Comparison of ENCODE assay signal across 24 mouse cellular contexts in the genomic region with DNA sequence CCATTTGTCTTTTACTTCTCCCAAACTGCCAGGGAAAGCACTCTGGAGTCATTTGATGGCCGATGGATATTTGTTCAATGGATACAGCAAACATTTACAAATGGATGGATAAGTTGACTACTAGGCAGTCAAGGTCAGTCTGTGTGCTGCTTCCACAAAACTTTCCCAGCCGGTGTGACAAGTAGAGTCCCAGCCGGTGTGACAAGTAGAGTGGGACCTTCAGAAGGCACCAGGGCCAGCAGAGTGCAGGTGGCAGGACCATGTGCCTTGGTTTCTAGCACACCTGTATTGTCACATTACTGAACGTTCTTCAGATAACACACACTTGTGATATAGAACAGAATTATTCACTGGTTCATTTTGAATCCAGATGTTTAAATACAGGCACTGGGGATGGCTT. TPM values are rescaled to one million over a fixed set of nuclear protein-coding genes. Genes with fewer than 3 reads are reported as not detected.
DNase-seq lines count a peak whose midpoint lies in the region; ATAC-seq and TF ChIP-seq lines count a peak whose summit lies in the region.
"Had no signal": no experiment of that assay in that cellular context is flagged by ENCODE, and none has a peak within 500 bp of the region (broad histone marks: within the 10 kb centered on the region; RNA-seq: fewer than 3 reads in every experiment).

No protein-coding gene starts in this region.

- H3K4me3 ChIP-seq in intestine, embryonic 15.5 days (replicated peaks), result no peak overlapping the region
- H3K4me3 ChIP-seq in intestine, embryonic 16.5 days (ENCODE audit: low read length), result no peak overlapping the region
- H3K4me3 ChIP-seq in lung, embryonic 16.5 days (ENCODE audit: low read length), result no peak overlapping the region
- H3K4me3 ChIP-seq in lung, postnatal 0 days (ENCODE audit: low read depth, low read length), result no peak overlapping the region
- H3K4me3 ChIP-seq in liver, embryonic 12.5 days, result no peak overlapping the region
- H3K4me3 ChIP-seq: embryonic facial prominence, embryonic 15.5 days; erythroblast, embryonic 14.5 days; forebrain, embryonic 10.5 days; heart, embryonic 10.5 days had no signal

- ATAC-seq in intestine, embryonic 15.5 days, result 0 out of 2 replicates have a peak, but pooled peaks have one; percentile 45
- ATAC-seq in intestine, embryonic 16.5 days, result no peak
- peak; percentile 54; the same call in 1 of the 2 replicates for ATAC-seq in lung, embryonic 16.5 days (ENCODE audit: low read depth)
- ATAC-seq in lung, postnatal 0 days, result no peak
- no peak for ATAC-seq in liver, embryonic 12.5 days
- ATAC-seq: forebrain, embryonic 16.5 days had no signal

- DNase-seq in lung, postnatal 0 days (ENCODE audit: low spot score), result no peak
- no peak for DNase-seq in thymus, postnatal 0 days (ENCODE audit: low spot score)
- no peak for DNase-seq in retina, embryonic 14.5 days (ENCODE audit: low spot score)
- DNase-seq: cerebellum, adult 11 months; cerebellum, adult 8-10 months; cerebellum, postnatal 14 days; gastrocnemius, postnatal 10 days; heart, adult 18-20 months; heart, postnatal 10 days; heart, postnatal 4 days had no signal

- no peak overlapping the region for H3K4me2 ChIP-seq in intestine, embryonic 15.5 days (replicated peaks)
- H3K4me2 ChIP-seq in intestine, embryonic 16.5 days (ENCODE audit: low read depth, low read length), result no peak overlapping the region
- no peak overlapping the region for H3K4me2 ChIP-seq in lung, embryonic 16.5 days (ENCODE audit: low read depth, low read length)
- H3K4me2 ChIP-seq in lung, postnatal 0 days (replicated peaks; ENCODE audit: low read depth, low read length), result no peak overlapping the region
- H3K4me2 ChIP-seq in liver, embryonic 12.5 days, result no peak overlapping the region
- H3K4me2 ChIP-seq: embryonic facial prominence, embryonic 15.5 days had no signal

- no peaks in the 10 kb centered on the region for H3K4me1 ChIP-seq in intestine, embryonic 15.5 days (replicated peaks)
- no peaks in the 10 kb centered on the region for H3K4me1 ChIP-seq in intestine, embryonic 16.5 days (ENCODE audit: control insufficient read depth, insufficient read depth, low read length)
- H3K4me1 ChIP-seq in lung, embryonic 16.5 days (replicated peaks; ENCODE audit: control insufficient read depth, insufficient read depth, low read length), result peaks cover 2% of the 10 kb centered on the region; the same call in 1 of the 2 replicates
- H3K4me1 ChIP-seq in lung, postnatal 0 days (ENCODE audit: insufficient read depth, low read depth, low read length), result no peaks in the 10 kb centered on the region
- H3K4me1 ChIP-seq in liver, embryonic 12.5 days, result no peaks in the 10 kb centered on the region
- H3K4me1 ChIP-seq: embryonic facial prominence, embryonic 15.5 days had no signal

- no peak for TF ChIP-seq CTCF in lung, postnatal 0 days (IDR thresholded peaks at IDR 0.05)

- no peak for TF ChIP-seq EP300 in lung, postnatal 0 days (IDR thresholded peaks at IDR 0.05)

- no peaks in the 10 kb centered on the region for H3K9me3 ChIP-seq in intestine, embryonic 15.5 days
- H3K9me3 ChIP-seq in intestine, embryonic 16.5 days (ENCODE audit: control insufficient read depth, low read length), result no peaks in the 10 kb centered on the region
- H3K9me3 ChIP-seq in lung, embryonic 16.5 days (ENCODE audit: control insufficient read depth, low read length), result no peaks in the 10 kb centered on the region
- H3K9me3 ChIP-seq in lung, postnatal 0 days (ENCODE audit: low read length), result no peaks in the 10 kb centered on the region
- no peaks in the 10 kb centered on the region for H3K9me3 ChIP-seq in liver, embryonic 12.5 days (replicated peaks)
- H3K9me3 ChIP-seq: embryonic facial prominence, embryonic 15.5 days; forebrain, embryonic 10.5 days; heart, embryonic 10.5 days had no signal

- no peak overlapping the region for H3K27ac ChIP-seq in intestine, embryonic 15.5 days
- no peak overlapping the region for H3K27ac ChIP-seq in intestine, embryonic 16.5 days (ENCODE audit: low read length)
- peak overlapping the region; percentile 27; the same call in 1 of the 2 replicates for H3K27ac ChIP-seq in lung, embryonic 16.5 days (ENCODE audit: low read length)
- H3K27ac ChIP-seq in lung, postnatal 0 days (ENCODE audit: low read length), result no peak overlapping the region
- 0 out of 2 replicates have a peak overlapping the region, but pooled peaks have one; percentile 18 for H3K27ac ChIP-seq in liver, embryonic 12.5 days
- H3K27ac ChIP-seq: embryonic facial prominence, embryonic 15.5 days; forebrain, embryonic 10.5 days; heart, embryonic 10.5 days had no signal

- no peak overlapping the region for H3K9ac ChIP-seq in intestine, embryonic 15.5 days
- H3K9ac ChIP-seq in intestine, embryonic 16.5 days (ENCODE audit: low read depth, low read length), result no peak overlapping the region
- H3K9ac ChIP-seq in lung, embryonic 16.5 days (ENCODE audit: low read length), result no peak overlapping the region
- H3K9ac ChIP-seq in lung, postnatal 0 days (replicated peaks; ENCODE audit: low read depth), result no peak overlapping the region
- no peak overlapping the region for H3K9ac ChIP-seq in liver, embryonic 12.5 days
- H3K9ac ChIP-seq: embryonic facial prominence, embryonic 15.5 days had no signal

- WGBS in intestine, embryonic 15.5 days, result 58% methylated on average over 4 of the region's 4 CpGs
- WGBS in intestine, embryonic 16.5 days, result 58% methylated on average over 4 of the region's 4 CpGs
- 53% methylated on average over 4 of the region's 4 CpGs for WGBS in lung, embryonic 16.5 days
- WGBS in lung, postnatal 0 days, result 53% methylated on average over 4 of the region's 4 CpGs
- WGBS in liver, embryonic 12.5 days (ENCODE audit: insufficient replicate concordance), result 67% methylated on average over 4 of the region's 4 CpGs

- no peaks in the 10 kb centered on the region for H3K27me3 ChIP-seq in intestine, embryonic 15.5 days (replicated peaks)
- no peaks in the 10 kb centered on the region for H3K27me3 ChIP-seq in intestine, embryonic 16.5 days (replicated peaks; ENCODE audit: control insufficient read depth, insufficient read depth, low read length)
- H3K27me3 ChIP-seq in lung, embryonic 16.5 days (ENCODE audit: control insufficient read depth, insufficient read depth, low read depth, low read length), result no peaks in the 10 kb centered on the region
- H3K27me3 ChIP-seq in lung, postnatal 0 days (replicated peaks; ENCODE audit: insufficient read depth, low read length), result no peaks in the 10 kb centered on the region
- H3K27me3 ChIP-seq in liver, embryonic 12.5 days (replicated peaks), result no peaks in the 10 kb centered on the region
- H3K27me3 ChIP-seq: embryonic facial prominence, embryonic 15.5 days had no signal

- H3K36me3 ChIP-seq in intestine, embryonic 15.5 days, result no peaks in the 10 kb centered on the region
- H3K36me3 ChIP-seq in intestine, embryonic 16.5 days (ENCODE audit: control insufficient read depth, insufficient read depth, low read length), result no peaks in the 10 kb centered on the region
- H3K36me3 ChIP-seq in lung, embryonic 16.5 days (ENCODE audit: control insufficient read depth, insufficient read depth, low read length), result no peaks in the 10 kb centered on the region
- H3K36me3 ChIP-seq in lung, postnatal 0 days (ENCODE audit: insufficient read depth, low read length), result no peaks in the 10 kb centered on the region
- H3K36me3 ChIP-seq in liver, embryonic 12.5 days, result no peaks in the 10 kb centered on the region
- H3K36me3 ChIP-seq: embryonic facial prominence, embryonic 15.5 days; forebrain, embryonic 10.5 days; heart, embryonic 10.5 days had no signal

RNA-seq across cellular contexts. Expression of gene Mbl1, which starts 8.8 kb away (rescaled TPM):
- polyA plus RNA-seq in intestine, embryonic 15.5 days (2015; fragmentation: Nextera tagmentation; extraction: Ambion mirVana), result 0.36 and 0.54 TPM in 2 replicates
- polyA plus RNA-seq in intestine, embryonic 16.5 days (2015; fragmentation: Nextera tagmentation; extraction: Ambion mirVana), result 0.21 and 0.98 TPM in 2 replicates
- 0.31 and 0.39 TPM in 2 replicates for polyA plus RNA-seq in lung, embryonic 16.5 days (2015; fragmentation: Nextera tagmentation; extraction: Ambion mirVana)
- 0.76 and 1.3 TPM in 2 replicates for polyA plus RNA-seq in lung, postnatal 0 days (2015; fragmentation: Nextera tagmentation; extraction: Ambion mirVana)
- 9.2 and 9.9 TPM in 2 replicates for polyA plus RNA-seq in liver, embryonic 12.5 days (2016; fragmentation: Nextera tagmentation; extraction: Ambion mirVana)
- not detected in 2 replicates for polyA plus RNA-seq in thymus, postnatal 0 days (2015; fragmentation: Nextera tagmentation; extraction: Ambion mirVana)
- polyA plus RNA-seq: brain, embryonic 14.5 days; C2C12; embryonic facial prominence, embryonic 11.5 days; embryonic facial prominence, embryonic 15.5 days; erythroblast, embryonic 14.5 days; forebrain, embryonic 10.5 days; forebrain, embryonic 16.5 days; frontal cortex, adult 2 months; heart, embryonic 14.5 days had no signal

RNA-seq across cellular contexts. Expression of gene Sftpd, which starts 24.9 kb away (rescaled TPM):
- polyA plus RNA-seq in intestine, embryonic 15.5 days (2015; fragmentation: Nextera tagmentation; extraction: Ambion mirVana), result not detected in 2 replicates
- 0.10 and 0.17 TPM in 2 replicates for polyA plus RNA-seq in intestine, embryonic 16.5 days (2015; fragmentation: Nextera tagmentation; extraction: Ambion mirVana)
- polyA plus RNA-seq in lung, embryonic 16.5 days (2015; fragmentation: Nextera tagmentation; extraction: Ambion mirVana), result 3.3 and 6.7 TPM in 2 replicates
- 1,484 and 1,674 TPM in 2 replicates for polyA plus RNA-seq in lung, postnatal 0 days (2015; fragmentation: Nextera tagmentation; extraction: Ambion mirVana)
- polyA plus RNA-seq in liver, embryonic 12.5 days (2016; fragmentation: Nextera tagmentation; extraction: Ambion mirVana), result 0.17 TPM in 1 of 2 replicates, not detected in the other
- 1.4 TPM in 2 replicates for polyA plus RNA-seq in thymus, postnatal 0 days (2015; fragmentation: Nextera tagmentation; extraction: Ambion mirVana)
- polyA plus RNA-seq: brain, embryonic 14.5 days; C2C12; embryonic facial prominence, embryonic 11.5 days; erythroblast, embryonic 14.5 days; forebrain, embryonic 10.5 days; forebrain, embryonic 16.5 days; frontal cortex, adult 2 months; heart, embryonic 10.5 days; heart, embryonic 14.5 days had no signal

RNA-seq across cellular contexts. Expression of gene Sftpa1, which starts 28.5 kb away (rescaled TPM):
- 0.06 TPM in 1 of 2 replicates, not detected in the other for polyA plus RNA-seq in intestine, embryonic 15.5 days (2015; fragmentation: Nextera tagmentation; extraction: Ambion mirVana)
- not detected in 2 replicates for polyA plus RNA-seq in intestine, embryonic 16.5 days (2015; fragmentation: Nextera tagmentation; extraction: Ambion mirVana)
- 225 and 310 TPM in 2 replicates for polyA plus RNA-seq in lung, embryonic 16.5 days (2015; fragmentation: Nextera tagmentation; extraction: Ambion mirVana)
- 4,795 and 4,929 TPM in 2 replicates for polyA plus RNA-seq in lung, postnatal 0 days (2015; fragmentation: Nextera tagmentation; extraction: Ambion mirVana)
- not detected in 2 replicates for polyA plus RNA-seq in liver, embryonic 12.5 days (2016; fragmentation: Nextera tagmentation; extraction: Ambion mirVana)
- 0.65 and 0.95 TPM in 2 replicates for polyA plus RNA-seq in thymus, postnatal 0 days (2015; fragmentation: Nextera tagmentation; extraction: Ambion mirVana)
- polyA plus RNA-seq: brain, embryonic 14.5 days; C2C12; embryonic facial prominence, embryonic 11.5 days; embryonic facial prominence, embryonic 15.5 days; erythroblast, embryonic 14.5 days; forebrain, embryonic 10.5 days; forebrain, embryonic 16.5 days; frontal cortex, adult 2 months had no signal

RNA-seq across cellular contexts. Expression of gene Mat1a, which starts 55.2 kb away (rescaled TPM):
- polyA plus RNA-seq in intestine, embryonic 15.5 days (2015; fragmentation: Nextera tagmentation; extraction: Ambion mirVana), result 3.5 and 6.7 TPM in 2 replicates
- polyA plus RNA-seq in intestine, embryonic 16.5 days (2015; fragmentation: Nextera tagmentation; extraction: Ambion mirVana), result 2.7 and 4.0 TPM in 2 replicates
- 6.7 and 9.5 TPM in 2 replicates for polyA plus RNA-seq in lung, embryonic 16.5 days (2015; fragmentation: Nextera tagmentation; extraction: Ambion mirVana)
- polyA plus RNA-seq in lung, postnatal 0 days (2015; fragmentation: Nextera tagmentation; extraction: Ambion mirVana), result 2.5 and 3.1 TPM in 2 replicates
- polyA plus RNA-seq in liver, embryonic 12.5 days (2016; fragmentation: Nextera tagmentation; extraction: Ambion mirVana), result 0.54 and 0.55 TPM in 2 replicates
- 0.42 and 0.47 TPM in 2 replicates for polyA plus RNA-seq in thymus, postnatal 0 days (2015; fragmentation: Nextera tagmentation; extraction: Ambion mirVana)
- polyA plus RNA-seq: C2C12; embryonic facial prominence, embryonic 11.5 days; embryonic facial prominence, embryonic 15.5 days; erythroblast, embryonic 14.5 days; forebrain, embryonic 10.5 days; forebrain, embryonic 16.5 days had no signal

Comparison
In these comparisons a context has a peak if more than half of its experiments do, and no peak if none do; other contexts are left out.
1. ATAC-seq: peak in intestine, embryonic 15.5 days (single experiment) and lung, embryonic 16.5 days (single experiment); none in intestine, embryonic 16.5 days (single experiment), lung, postnatal 0 days (single experiment) and liver, embryonic 12.5 days (single experiment).
2. H3K27ac ChIP-seq: peak in lung, embryonic 16.5 days (single experiment) and liver, embryonic 12.5 days (single experiment); none in intestine, embryonic 15.5 days (single experiment), intestine, embryonic 16.5 days (single experiment) and lung, postnatal 0 days (single experiment).
3. RNA of gene Sftpd, which starts 24.9 kb away (polyA plus RNA-seq): 1,484 to 1,674 TPM in lung, postnatal 0 days; 3.3 to 6.7 TPM in lung, embryonic 16.5 days, 1.4 TPM in thymus, postnatal 0 days, 0.17 TPM in liver, embryonic 12.5 days, 0.10 to 0.17 TPM in intestine, embryonic 16.5 days and not detected in intestine, embryonic 15.5 days; every median in the first group is over 100 times any median in the second.
4. RNA of gene Sftpa1, which starts 28.5 kb away (polyA plus RNA-seq): 4,795 to 4,929 TPM in lung, postnatal 0 days and 225 to 310 TPM in lung, embryonic 16.5 days; 0.65 to 0.95 TPM in thymus, postnatal 0 days, not detected in intestine, embryonic 16.5 days, 0.06 TPM in intestine, embryonic 15.5 days and not detected in liver, embryonic 12.5 days; every median in the first group is over 100 times any median in the second.